Mouse (Mus musculus) stomach, postnatal 0 days (tissue): ENCODE results near the gene Ccdc7a.

Experiments
- CTCF ChIP-seq: IDR thresholded peaks from 2 replicates; pipeline ENCODE4 v1.5.1; 2016; ENCODE audit warnings: antibody characterized with exemption, low read depth, mild to moderate bottlenecking, moderate library complexity
- EP300 ChIP-seq: optimal IDR thresholded peaks from 2 replicates; pipeline ENCODE3; 2016; ENCODE audit warnings: antibody characterized with exemption

- TF ChIP-seq CTCF, result no peak
- no peak for TF ChIP-seq EP300
These were observed 329.6 kb downstream of the Ccdc7a start for GRCm38 (mm10) chr8:128735692-128736091.
